Mouse (Mus musculus) thymus, adult 2 months (tissue): ENCODE measurements around the gene Ccl17. TPM values are rescaled to one million over a fixed set of nuclear protein-coding genes. Genes with fewer than 3 reads are reported as not detected.

Experiments
- DNase-seq: peaks from one replicate; pipeline ENCODE4 v3.0.0; 2021
- H3K27ac ChIP-seq: fragments of 200-500 bp; 2 replicates; pipeline ENCODE4 v1.5.1; 2012; ENCODE audit warnings: low read length, control low read depth; ENCODE audit not compliant: control insufficient read depth, insufficient read depth
- H3K27me3 ChIP-seq: fragments of 200-500 bp; 2 replicates; pipeline ENCODE4 v1.6.1; 2012; ENCODE audit warnings: mild to moderate bottlenecking, low read length, moderate library complexity, mixed read lengths; ENCODE audit not compliant: control insufficient read depth, insufficient read depth
- H3K36me3 ChIP-seq: fragments of 200-500 bp; 2 replicates; pipeline ENCODE4 v1.6.1; 2012; ENCODE audit warnings: mild to moderate bottlenecking, low read length, moderate library complexity; ENCODE audit not compliant: control insufficient read depth, insufficient read depth
- H3K4me1 ChIP-seq: fragments of 200-500 bp; replicated peaks from 2 replicates; pipeline ENCODE4 v1.6.1; 2012; ENCODE audit warnings: low read length; ENCODE audit not compliant: control insufficient read depth, insufficient read depth
- H3K4me3 ChIP-seq: fragments of 200-500 bp; 2 replicates; pipeline ENCODE4 v1.5.1; 2012; ENCODE audit warnings: mild to moderate bottlenecking, low read length, control low read depth, moderate library complexity; ENCODE audit not compliant: control insufficient read depth, insufficient read depth
- CTCF ChIP-seq: fragments of 200-500 bp; IDR thresholded peaks from 2 replicates; pipeline ENCODE4 v1.5.1; 2012; ENCODE audit warnings: mild to moderate bottlenecking, control low read depth, low read length, moderate library complexity, borderline replicate concordance; ENCODE audit not compliant: control insufficient read depth, poor library complexity, insufficient read depth; ENCODE audit errors: extremely low read depth
- POLR2A ChIP-seq: fragments of 200-500 bp; IDR thresholded peaks from 2 replicates; pipeline ENCODE4 v1.6.1; 2012; ENCODE audit warnings: mild to moderate bottlenecking, low read length, control low read depth, moderate library complexity; ENCODE audit not compliant: control insufficient read depth, poor library complexity, insufficient read depth; ENCODE audit errors: extremely low read depth
- WGBS: fragments of 180-500 bp; shearing (Covaris S2); methylation state at CpG from one replicate; pipeline ENCODE4 v1.1.7; 2018; 5-methylcytosine and 5-hydroxymethylcytosine counted together
- polyA plus RNA-seq: library from polyadenylated mRNA; depleted of rRNA; stranded (reverse); fragments of >200 nt; gene quantifications from 2 replicates; pipeline ENCODE4 v1.2.3, GENCODE M21; 2012

The Ccl17 gene
- polyA plus RNA-seq, 1 experiment, result 15.7 TPM

- H3K36me3 ChIP-seq, result no peaks in the 10 kb centered on the region
- 0 out of 2 replicates have a peak, but pooled peaks cover 4% of the 10 kb centered on the region for H3K4me1 ChIP-seq
- TF ChIP-seq CTCF, result no peak
- no peak for TF ChIP-seq POLR2A
- no peak for DNase-seq
- H3K4me3 ChIP-seq, result no peak overlapping the region
- no peak overlapping the region for H3K27ac ChIP-seq
- 90% methylated on average over 1 of the region's 1 CpGs for WGBS
- H3K27me3 ChIP-seq, result peaks cover 15% of the 10 kb centered on the region; the same call in 1 of the 2 replicates
Measured at GRCm38 (mm10) chr8:94774601-94775000, 35.7 kb upstream of the Ccl17 start.

GRCm38 (mm10) chr8:94776346-94776745 lies 33.9 kb upstream of the Ccl17 start:
- no peak overlapping the region for H3K4me3 ChIP-seq
- H3K27me3 ChIP-seq, result peaks cover 12% of the 10 kb centered on the region; the same call in 1 of the 2 replicates
- TF ChIP-seq CTCF (no peak), POLR2A (no peak)
- no peak overlapping the region for H3K27ac ChIP-seq
- WGBS, result 88% methylated on average over 2 of the region's 2 CpGs
- no peaks in the 10 kb centered on the region for H3K36me3 ChIP-seq
- H3K4me1 ChIP-seq, result 0 out of 2 replicates have a peak, but pooled peaks cover 4% of the 10 kb centered on the region
- DNase-seq, result no peak

GRCm38 (mm10) chr8:94778036-94778435 lies 32.2 kb upstream of the Ccl17 start:
- no peak overlapping the region for H3K4me3 ChIP-seq
- DNase-seq, result no peak
- no peaks in the 10 kb centered on the region for H3K36me3 ChIP-seq
- TF ChIP-seq POLR2A (no peak), CTCF (no peak)
- H3K27ac ChIP-seq, result no peak overlapping the region
- peaks cover 4% of the 10 kb centered on the region; the same call in 1 of the 2 replicates for H3K4me1 ChIP-seq
- WGBS, result 81% methylated on average over 10 of the region's 10 CpGs
- no peaks in the 10 kb centered on the region; the same call in 1 of the 2 replicates for H3K27me3 ChIP-seq

GRCm38 (mm10) chr8:94778473-94778872 lies 31.8 kb upstream of the Ccl17 start:
- Histone ChIP-seq H3K4me3 (no peak overlapping the region), H3K27me3 (no peaks in the 10 kb centered on the region), H3K27ac (no peak overlapping the region), H3K4me1 (peaks cover 4% of the 10 kb centered on the region; the same call in 1 of the 2 replicates), H3K36me3 (no peaks in the 10 kb centered on the region)
- TF ChIP-seq CTCF (no peak), POLR2A (no peak)
- WGBS, result 24% methylated on average over 5 of the region's 5 CpGs
- no peak for DNase-seq

- DNase-seq, result no peak
- Histone ChIP-seq H3K36me3 (no peaks in the 10 kb centered on the region), H3K4me3 (no peak overlapping the region), H3K4me1 (peaks cover 4% of the 10 kb centered on the region; the same call in 1 of the 2 replicates), H3K27me3 (no peaks in the 10 kb centered on the region), H3K27ac (no peak overlapping the region)
- 18% methylated on average over 10 of the region's 10 CpGs for WGBS
- TF ChIP-seq POLR2A (no peak), CTCF (no peak)
Measured at GRCm38 (mm10) chr8:94778895-94779533, 31.2 kb upstream of the Ccl17 start.

- H3K4me1 ChIP-seq, result peaks cover 4% of the 10 kb centered on the region; the same call in 1 of the 2 replicates
Measured at GRCm38 (mm10) chr8:94779534-94780294, 30.5 kb upstream of the Ccl17 start.

More at GRCm38 (mm10) chr8:94779534-94780294, 30.5 kb upstream of the Ccl17 start:
- Histone ChIP-seq H3K27me3 (no peaks in the 10 kb centered on the region), H3K36me3 (no peaks in the 10 kb centered on the region), H3K4me3 (no peak overlapping the region), H3K27ac (no peak overlapping the region)
- DNase-seq, result no peak
- TF ChIP-seq CTCF (no peak), POLR2A (no peak)
- WGBS, result 81% methylated on average over 16 of the region's 16 CpGs
